Mouse (Mus musculus) gastrocnemius, adult 18-20 months (tissue): ENCODE data around the gene Rnd1. TPM values are rescaled to one million over a fixed set of nuclear protein-coding genes. Genes with fewer than 3 reads are reported as not detected.
A peak's percentile ranks its signal among the peaks of the same experiment; 100 is the strongest.

Source experiments
- DNase-seq: peaks from one replicate; pipeline ENCODE4 v3.0.0; 2021; ENCODE audit warnings: low spot score
- total RNA-seq, 2 experiments: library from RNA; stranded (reverse); gene quantifications; 2 replicates each; pipeline ENCODE4 v1.2.3; 2021

The Rnd1 gene
- total RNA-seq, 2 experiments from 2014 or later, result 2.8 to 3.2 TPM

- DNase-seq, result no peak
These were observed 3.4 kb upstream of the Rnd1 start for GRCm38 (mm10) chr15:98680660-98681059.

- DNase-seq, result peak; percentile 33
These were observed 716 bp upstream of the Rnd1 start for GRCm38 (mm10) chr15:98677977-98678376.

DNA sequence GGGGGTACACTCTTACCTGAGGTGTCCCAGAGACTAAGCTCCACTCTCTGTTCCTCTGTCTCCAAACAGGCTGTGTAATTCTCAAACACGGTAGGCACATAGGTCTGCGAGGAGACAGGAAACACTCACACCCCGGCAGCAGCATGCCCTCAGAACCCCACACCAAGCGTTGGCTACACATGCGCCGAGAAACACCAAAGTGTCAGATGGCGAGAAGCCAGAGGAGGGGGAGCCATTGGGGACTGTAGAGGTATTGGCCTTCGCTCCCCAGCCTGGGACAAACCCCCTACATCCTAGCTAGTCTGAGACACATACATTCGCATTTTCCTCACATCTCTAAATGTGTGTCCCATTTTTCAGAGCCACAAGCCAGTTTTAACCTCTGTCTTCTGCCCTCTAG, 790 bp downstream of the Rnd1 start:
- DNase-seq, result peak; percentile 11

DNA sequence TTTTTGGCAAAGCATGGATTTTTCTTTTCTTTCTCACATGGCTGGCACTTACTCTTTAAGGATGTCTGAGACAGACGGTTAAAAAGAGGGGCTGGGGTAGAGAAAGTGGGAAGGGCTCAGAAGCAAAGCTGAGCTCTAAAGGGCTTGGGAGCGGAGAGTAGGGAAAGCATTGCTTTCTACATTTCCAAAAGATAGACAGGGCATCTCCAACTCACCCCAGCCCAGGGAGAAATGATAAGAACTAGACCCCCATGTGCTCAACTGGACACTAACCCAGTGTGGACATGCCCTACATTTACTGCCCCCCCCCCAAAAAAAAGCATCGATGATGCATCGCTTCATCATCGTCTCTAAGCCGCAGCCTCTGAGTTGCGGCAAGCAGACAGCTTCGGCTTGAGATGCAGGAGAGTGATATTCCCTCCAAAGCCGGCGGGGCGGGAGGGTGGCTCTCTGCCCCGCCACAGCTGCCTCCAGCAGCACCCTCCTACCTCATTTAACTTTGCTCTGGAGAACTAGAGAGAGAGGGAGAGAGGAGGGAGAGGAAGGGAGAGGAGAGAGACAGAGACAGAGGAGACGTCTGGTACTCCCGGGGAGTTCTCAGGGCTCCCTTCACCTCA, 1.5 kb downstream of the Rnd1 start:
- no peak for DNase-seq

DNA sequence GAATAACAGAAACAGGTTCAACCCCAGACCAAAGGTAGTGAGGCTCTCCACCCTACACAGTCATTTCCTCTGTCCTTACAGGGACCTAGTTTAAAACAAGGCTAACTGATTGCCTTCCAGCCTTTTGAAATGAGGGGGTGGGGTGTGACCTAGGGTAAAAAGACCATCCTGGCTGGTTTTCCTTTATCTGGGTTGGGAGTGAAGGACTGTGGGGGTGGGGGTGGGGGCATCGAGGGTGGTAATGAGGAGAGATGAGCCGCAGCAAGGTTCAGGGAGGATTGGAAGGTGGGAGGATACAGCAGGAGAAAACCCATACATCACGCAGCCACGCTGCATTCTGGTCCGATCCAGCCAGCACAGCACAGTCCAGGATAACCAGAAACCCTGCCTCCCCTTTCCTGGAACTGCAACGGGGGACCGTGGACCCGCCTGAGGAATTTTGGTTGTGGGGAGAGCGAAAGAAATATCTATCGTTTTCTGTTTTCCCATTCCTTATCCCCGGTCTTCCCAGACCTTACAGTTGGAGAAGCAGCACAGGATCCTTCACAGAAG, 2.2 kb downstream of the Rnd1 start:
- DNase-seq, result no peak

DNA sequence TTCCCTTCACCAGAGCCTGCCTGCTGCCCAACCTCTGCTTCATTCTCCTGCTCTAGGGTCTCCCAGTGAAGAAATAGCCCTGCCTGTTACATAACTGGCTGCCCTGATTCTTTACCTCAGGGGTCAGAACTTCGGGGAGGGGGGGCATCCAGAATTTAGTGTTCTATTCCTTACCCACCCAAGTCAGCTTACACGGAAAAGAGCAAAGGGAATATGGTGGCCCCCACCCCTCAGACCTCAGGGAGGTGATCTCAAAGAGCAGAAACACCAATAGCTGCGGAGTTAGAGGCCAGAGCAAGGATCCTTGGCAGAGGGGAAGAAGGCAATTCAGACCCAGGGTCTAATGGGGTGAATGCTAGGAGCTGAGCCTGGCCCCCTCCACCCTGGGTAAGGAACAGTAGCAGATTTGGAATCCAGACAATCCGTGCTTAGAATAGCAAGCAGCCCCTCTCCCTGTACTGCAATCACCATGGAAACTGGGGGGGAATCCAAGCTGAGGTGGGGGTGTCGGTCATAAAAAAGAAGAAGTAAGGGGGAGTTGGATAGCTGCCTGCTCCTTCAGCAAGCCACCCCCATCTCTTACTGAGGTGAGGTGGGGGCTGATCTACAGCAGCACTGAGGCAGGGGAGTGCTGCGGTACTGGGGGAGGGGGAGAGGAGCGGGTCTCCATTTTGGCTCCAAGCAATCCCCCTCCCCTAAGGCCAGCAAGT, 2.8 kb downstream of the Rnd1 start:
- DNase-seq, result no peak

GRCm38 (mm10) chr15:98673732-98674131, 3.5 kb downstream of the Rnd1 start:
- no peak for DNase-seq

GRCm38 (mm10) chr15:98672592-98672991, 4.7 kb downstream of the Rnd1 start:
- peak; percentile 18 for DNase-seq

DNA sequence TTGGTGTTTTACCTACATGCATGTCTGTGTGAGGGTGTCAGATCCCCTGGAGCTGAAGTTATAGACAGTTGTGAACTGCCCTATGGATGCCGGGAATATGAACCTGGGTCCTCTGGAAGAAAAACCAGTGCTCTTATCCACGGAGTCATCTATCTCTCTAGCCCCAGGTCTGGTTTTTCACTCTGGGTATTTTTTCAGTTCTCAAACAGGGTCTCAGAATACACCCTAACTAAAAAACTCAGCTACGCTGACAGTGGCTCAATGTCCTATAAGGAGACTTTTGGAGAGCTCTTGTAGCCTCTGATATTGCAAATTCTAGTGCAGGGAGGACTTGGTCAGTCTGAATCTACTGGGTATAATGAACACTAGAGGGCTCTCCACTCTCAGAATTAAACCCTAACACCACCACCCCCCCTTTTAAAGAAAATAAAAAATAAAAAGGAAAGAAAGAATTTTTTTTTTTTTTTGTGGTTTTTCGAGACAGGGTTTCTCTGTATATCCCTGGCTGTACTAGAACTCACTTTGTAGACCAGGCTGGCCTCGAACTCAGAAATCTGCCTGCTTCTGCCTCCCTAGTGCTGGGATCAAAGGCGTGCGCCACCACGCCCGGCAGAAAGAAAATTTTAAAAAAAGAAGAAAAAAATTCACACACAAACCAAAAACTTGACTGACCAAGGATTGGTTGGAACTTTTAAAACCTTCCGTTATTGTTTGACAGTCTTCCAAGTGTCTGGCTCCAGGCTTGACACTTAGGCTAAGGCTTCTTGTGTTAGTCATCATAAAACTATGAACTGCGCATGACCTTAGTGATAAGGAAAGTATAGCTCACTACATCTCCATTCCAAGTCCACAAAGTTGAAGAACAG, 13.0 kb downstream of the Rnd1 start:
- no peak for DNase-seq

DNA sequence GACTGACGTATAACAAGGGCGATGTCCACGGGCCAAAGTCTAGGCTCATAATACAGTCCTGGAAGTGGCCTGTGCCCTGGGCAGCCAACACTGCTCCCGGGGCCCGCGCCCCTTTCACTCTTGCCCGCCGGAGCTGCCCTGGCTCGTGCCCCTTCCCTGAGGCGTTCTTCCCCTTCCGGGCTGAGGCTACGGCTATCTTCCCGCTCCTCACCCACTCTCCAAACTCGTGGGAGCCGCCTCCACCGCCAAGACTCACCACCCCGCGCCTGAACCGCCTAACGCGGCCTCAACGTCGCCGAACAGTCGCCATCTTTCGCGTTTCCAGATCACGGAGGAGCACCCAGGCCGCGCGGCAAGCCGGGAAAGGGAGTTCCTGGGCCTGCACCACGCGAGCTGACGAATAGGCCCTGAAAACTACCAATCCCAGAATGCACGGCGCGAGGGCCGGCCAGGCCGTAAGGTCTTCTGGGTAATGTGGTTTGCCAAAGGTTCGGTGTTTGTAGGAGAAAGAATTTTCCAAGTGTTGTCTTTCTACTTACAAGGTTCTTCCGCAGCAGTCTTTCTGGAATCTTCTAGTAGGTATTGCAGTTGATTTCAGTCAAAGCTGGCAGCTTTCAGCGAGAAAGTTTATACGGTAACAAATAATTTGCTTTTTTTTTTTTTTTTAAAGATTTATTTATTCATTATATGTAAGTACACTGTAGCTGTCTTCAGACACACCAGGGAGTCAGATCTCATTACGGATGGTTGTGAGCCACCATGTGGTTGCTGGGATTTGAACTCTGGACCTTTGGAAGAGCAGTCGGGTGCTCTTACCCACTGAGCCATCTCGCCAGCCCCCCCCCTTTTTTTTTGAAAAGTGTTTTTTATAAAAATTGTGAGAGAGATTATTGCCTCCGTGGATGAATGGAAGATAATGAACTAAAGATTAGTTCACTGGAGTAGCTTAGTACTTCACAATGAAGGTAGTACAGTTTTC, 14.4 kb downstream of the Rnd1 start, which contains the start of gene Ddx23:
Gene Ddx23, minus strand, starts transcription at position 328 of the 979 bp plus-strand sequence.
- peak; percentile 96 for DNase-seq

- DNase-seq, result no peak
These were observed 15.1 kb downstream of the Rnd1 start for GRCm38 (mm10) chr15:98662198-98662566.

GRCm38 (mm10) chr15:98656982-98657751, 20.1 kb downstream of the Rnd1 start:
- no peak for DNase-seq

DNA sequence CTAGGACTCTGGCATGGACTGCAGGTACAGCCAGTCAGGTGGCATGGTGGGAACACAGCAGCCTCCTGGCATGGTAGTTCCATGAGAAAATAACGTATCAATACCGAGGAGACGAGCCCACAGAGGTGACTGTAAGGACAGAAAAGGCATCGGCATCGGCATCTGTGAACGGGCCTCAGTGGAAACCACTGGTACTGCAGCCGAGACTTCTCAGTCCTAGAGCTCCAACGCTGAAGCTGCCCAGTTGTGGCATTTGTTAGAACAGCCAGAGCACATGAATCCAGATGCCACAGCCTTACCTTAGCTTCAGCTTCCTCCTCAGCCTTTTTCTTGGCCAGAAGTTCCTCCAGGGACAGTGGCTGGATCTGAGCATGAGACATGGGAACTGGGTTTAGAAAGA, 25.1 kb downstream of the Rnd1 start:
- DNase-seq, result no peak

GRCm38 (mm10) chr15:98651431-98651830, 25.8 kb downstream of the Rnd1 start:
- DNase-seq, result no peak

- no peak for DNase-seq
These were observed 29.2 kb downstream of the Rnd1 start for GRCm38 (mm10) chr15:98648071-98648470.

DNA sequence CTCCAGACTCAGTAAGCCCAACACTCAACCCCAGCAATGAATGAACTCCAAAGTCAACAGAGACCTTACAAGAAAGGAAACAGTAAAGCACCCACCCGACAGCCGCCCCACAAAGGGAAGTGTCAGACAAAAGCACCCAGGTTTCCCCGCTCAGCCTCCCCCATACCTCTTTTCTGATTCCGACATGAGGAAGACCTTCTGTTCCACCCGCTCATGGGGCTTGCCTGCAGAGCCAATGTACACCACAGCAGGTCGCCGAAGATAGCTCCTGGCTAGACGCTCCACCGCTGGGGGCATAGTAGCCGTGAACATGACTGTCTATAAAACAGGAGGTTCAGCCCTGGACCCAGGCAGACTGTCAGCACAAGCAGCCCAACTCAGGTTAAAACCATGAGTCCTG, 30.0 kb downstream of the Rnd1 start:
- DNase-seq, result no peak

- no peak for DNase-seq
These were observed 30.5 kb downstream of the Rnd1 start for GRCm38 (mm10) chr15:98646737-98647136.

DNA sequence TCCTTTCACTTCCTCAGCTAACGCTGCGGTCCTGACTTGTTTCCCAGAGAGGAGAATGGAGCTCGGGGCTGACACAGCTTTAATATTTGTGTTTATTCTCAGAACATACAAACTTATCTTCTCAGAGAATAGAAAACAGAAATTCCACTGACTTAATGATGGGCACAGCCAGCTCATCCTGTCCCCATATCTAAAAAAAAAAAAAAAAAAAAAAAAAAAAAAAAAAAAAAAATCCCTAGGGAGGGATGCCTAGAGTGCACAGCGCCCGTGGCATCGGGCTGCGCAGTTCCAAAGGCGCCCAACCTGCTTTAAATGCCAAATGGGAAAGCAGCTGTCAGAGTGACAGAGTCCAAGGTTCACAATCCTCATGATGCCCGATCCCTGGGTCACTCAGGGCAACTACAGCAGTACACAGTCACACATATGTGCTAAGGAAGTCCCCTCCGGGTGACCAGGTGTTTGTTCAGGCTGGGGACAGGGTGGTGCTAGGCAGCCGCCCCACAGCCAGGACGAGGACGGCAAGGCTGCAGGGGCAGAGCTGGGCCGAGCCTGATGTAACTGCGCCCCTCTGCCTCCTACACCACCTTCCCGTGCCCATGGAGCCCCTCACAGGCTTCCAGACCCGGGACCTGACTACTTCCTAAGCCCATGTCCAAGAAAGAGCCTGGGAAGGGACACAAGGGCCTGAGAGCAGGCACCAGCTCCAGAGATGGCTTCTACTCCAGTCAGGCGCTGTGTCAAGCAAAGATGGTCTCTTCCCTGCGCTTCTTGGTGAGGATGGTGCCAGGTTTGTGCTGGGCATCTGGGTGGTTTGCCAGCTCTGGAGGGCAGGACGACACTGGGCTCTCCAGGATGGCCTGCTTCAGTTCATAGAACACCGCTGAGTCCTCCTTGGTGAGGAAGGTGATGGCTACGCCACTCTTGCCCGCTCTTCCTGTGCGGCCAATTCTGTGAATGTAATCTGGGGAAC, 31.9 kb downstream of the Rnd1 start:
- DNase-seq, result no peak

DNA sequence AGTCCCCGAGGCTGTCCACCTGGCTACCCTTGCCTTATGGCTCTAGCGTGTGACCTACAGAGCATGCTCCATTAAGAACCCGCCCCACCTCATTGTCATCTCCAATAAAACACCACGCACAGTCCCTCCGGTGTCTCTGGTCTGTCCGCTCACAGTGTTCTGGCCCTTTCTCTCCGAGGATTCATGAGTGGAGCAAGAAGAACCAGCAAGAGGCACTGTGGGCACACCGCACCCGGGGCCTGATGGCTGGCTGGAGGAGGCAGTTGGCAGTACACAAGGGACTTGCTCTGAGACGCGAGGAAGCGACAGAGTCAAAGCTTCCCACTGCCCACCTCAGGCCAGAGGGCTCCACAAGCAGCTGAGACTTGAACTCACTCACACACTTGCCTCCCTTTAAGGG, 32.9 kb downstream of the Rnd1 start:
- DNase-seq, result no peak
